Mouse (Mus musculus): ENCODE measurements around the gene Atf1.
A peak's percentile ranks its signal among the peaks of the same experiment; 100 is the strongest.
"Not testable (repeated sequence)": the region's sequence is repeated elsewhere in the genome, so short reads cannot be mapped to it uniquely, and the experiment has no call there.

Gene Atf1

DNA sequence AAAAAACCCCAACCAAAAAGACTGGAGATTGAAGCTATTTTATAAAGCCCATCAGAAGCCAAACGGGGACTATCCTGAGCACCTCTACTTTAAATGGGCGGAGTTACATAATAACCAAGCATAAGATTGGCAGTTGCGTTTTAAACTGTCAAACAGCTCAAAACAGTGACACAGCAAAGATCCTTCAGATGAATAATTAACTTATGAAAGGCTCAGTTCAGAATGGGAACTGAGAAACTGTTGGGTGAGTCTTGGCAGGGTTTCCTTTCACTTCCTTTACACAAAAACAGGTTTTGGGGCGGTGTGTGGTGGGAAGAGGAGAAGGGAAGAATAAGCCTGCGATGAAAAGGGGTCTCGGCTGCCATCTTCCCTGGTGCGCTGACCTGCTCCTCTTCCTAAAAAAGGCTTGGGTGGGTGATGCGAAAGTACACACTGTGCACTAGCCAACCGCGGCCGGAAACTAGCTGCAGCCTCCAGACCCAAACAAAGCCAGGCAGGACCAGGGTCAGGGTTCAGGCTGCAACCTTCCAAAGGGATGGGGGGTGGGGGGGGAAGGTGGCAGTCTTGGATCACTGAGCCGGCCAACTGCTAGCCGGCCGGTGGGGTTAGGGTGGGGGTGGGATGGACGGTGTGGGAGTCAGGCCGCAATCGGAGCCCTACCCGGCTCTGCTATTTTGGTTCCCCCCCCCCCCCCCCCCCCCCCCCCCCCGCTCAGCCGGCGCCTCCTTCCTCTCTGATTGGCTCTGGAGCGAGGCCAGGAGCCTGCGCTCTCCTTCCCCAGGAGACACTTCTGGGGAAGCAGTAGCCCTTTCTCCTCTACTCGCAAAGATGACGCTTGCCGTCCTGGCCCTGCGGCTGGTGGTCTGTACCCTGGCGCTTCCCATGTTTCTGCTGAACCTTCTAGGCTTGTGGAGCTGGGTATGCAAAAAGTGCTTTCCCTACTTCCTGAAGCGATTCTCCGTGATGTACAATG is 76.7 kb downstream of the Atf1 start, which contains the start of gene Mettl7a1:
Gene Mettl7a1 (plus strand): TSS at position 122 of the 973 bp plus-strand sequence.
- DNase-seq (ENCODE audit: low read depth in 1 of 2, low spot score in 2 of 2) = peak; percentile 27 to 50

DNA sequence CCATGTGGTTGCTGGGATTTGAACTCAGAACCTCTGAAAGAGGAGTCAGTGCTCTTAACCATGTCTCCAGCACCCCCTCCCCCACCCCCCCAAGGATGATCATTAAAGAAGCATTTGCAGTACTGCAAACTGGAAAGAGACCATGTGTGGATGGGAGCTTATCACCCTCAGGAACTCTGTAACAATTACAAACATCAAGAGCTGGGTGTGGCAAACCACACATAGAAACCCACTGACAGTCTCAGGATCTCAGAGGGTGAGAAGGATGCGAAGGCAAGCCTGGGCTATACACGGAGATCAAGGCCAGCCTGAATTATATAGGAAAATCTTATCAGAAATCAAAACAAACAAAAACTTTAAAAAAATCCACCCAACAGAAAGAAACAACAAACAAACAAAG is 78.6 kb downstream of the Atf1 start:
- DNase-seq (ENCODE audit: low read depth in 1 of 2, low spot score in 2 of 2) = no peak

DNA sequence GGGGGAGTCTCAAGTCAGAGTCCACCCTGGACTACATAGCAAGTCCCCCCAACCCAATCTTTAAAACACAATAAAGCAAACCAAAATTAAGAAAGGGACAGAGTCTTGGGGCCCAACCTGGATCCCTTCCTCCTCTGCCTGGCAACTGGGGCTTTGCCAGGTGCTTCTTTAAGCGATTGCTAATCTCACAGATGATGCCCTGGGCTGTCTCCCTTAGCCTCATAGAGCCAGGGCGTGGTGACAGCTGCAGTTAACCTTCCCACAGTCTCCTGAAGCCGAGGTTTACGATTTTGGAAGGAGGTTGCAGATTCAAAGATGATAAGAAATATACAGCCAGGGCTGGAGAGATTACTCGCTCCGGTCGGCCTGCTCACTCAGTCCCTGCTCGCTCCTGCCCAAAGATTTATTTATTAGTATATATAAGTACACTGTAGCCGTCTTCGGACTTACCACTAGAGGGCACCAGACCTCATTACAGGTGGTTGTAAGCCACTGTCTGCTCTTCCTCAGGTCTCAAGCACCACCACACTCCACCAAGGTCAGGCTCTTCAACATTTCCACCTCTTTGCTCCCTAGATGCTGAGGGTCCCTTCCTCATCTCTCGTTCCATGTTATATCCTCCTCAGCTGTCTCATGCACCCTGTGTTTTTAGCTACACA is 79.9 kb downstream of the Atf1 start:
- not testable (repeated sequence) for DNase-seq (ENCODE audit: low read depth in 1 of 2, low spot score in 2 of 2)

Data from monocyte, adult 2 months (primary cell).